Mouse (Mus musculus) brain, embryonic 14.5 days (tissue): Measurements from ENCODE around the gene Pskh1.

ENCODE experiments used
- CTCF ChIP-seq: fragments of 200-500 bp; IDR thresholded peaks from 2 replicates; pipeline ENCODE4 v1.5.1; 2012; ENCODE audit warnings: inconsistent platforms, mild to moderate bottlenecking, moderate library complexity, borderline replicate concordance; ENCODE audit not compliant: insufficient read depth, insufficient read length; ENCODE audit errors: extremely low read depth
- POLR2A ChIP-seq: fragments of 200-500 bp; IDR thresholded peaks from 2 replicates; pipeline ENCODE4 v1.6.1; 2012; ENCODE audit warnings: mild to moderate bottlenecking, inconsistent platforms, borderline replicate concordance; ENCODE audit not compliant: poor library complexity, insufficient read depth, insufficient read length, severe bottlenecking; ENCODE audit errors: extremely low read depth

DNA sequence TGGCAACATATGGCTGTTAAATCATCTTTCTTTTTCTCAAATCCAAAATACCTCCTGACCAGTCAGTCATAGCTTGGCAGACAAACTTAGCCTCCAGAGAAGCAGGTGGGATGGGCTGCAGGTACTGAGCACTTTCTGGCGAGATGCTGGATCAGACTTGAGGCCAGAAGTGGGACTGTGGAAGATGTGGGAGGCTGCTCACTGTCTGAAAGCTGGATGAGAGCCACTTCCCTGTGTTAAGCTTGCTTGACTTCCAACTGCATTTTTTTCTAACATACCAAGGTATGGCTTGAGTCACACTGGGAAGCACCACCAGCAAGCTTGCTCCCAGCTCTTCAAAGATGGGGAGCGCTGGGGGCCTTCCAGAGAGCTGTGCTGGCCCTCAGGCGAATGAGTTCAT, 24.9 kb downstream of the Pskh1 start:
- no peak for TF ChIP-seq CTCF
- no peak for TF ChIP-seq POLR2A
